Mouse (Mus musculus): ENCODE measurements around the gene Arid3c. TPM values are rescaled to one million over a fixed set of nuclear protein-coding genes. Genes with fewer than 3 reads are reported as not detected.

The Arid3c gene
- total RNA-seq, 2 experiments from 2014 or later = not detected

DNA sequence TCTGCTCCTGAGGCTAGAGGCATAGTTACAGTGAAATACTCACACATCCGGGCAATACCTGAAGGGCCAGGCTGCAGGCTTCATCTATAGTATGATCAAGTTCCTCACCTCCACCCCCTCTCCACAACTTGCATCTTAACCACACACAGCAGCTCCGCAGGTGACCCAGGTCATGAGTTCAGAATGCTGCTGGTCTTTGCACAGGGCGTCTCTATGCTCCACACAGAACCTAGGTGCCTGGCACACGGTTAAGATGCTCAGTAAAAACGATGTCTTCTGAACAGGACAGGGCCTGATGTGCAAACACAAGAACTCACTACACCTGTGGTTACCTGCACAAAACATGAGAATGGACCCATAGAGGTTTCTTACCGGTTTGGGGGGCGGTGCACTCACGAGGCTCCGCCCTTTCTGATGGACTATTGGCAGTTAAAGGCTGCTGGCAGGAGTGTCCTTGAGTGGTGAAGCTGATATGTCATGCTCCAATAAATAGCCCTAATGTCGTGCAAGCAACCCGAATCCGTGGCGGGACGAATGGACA, 23.9 kb upstream of the Arid3c start, which contains the start of gene Galt:
Galt (plus strand) TSS at position 432 of the 541 bp plus-strand sequence.
- intact Hi-C loops (cut with DNase I) = no loop called here
- no peak for DNase-seq

- intact Hi-C loops (cut with DNase I) = no loop called here
- no peak for DNase-seq
Observed at GRCm38 (mm10) chr4:41745021-41745420, 14.1 kb upstream of the Arid3c start.

DNA sequence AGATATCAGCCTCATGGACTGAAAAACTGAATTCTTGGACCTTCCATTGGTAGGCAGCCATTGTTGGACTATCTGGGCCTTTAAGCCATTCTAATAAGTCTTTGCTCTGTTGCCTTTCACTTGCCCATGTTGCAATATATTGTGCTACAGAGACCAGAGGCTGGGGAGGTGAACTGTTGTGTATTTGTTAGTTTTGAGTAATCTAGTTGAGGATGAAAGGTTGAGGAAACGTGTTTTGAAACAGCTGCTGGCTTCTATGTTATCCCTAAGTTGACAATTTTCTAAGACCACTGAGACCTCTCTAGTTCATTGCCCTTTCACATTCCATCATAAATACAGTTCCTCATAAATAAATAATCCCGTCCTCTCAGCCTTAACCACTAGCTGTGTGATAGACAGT, 13.2 kb upstream of the Arid3c start:
- intact Hi-C loops (cut with DNase I) = no loop called here
- no peak for DNase-seq

- peak; percentile 95 for DNase-seq
- intact Hi-C loops (cut with DNase I) = loop anchor here (2.0 kb wide), 1 partner anchor 18 kb away; the partner anchor contains the start of gene Dctn3
Observed at GRCm38 (mm10) chr4:41741158-41741560, 10.2 kb upstream of the Arid3c start.

DNA sequence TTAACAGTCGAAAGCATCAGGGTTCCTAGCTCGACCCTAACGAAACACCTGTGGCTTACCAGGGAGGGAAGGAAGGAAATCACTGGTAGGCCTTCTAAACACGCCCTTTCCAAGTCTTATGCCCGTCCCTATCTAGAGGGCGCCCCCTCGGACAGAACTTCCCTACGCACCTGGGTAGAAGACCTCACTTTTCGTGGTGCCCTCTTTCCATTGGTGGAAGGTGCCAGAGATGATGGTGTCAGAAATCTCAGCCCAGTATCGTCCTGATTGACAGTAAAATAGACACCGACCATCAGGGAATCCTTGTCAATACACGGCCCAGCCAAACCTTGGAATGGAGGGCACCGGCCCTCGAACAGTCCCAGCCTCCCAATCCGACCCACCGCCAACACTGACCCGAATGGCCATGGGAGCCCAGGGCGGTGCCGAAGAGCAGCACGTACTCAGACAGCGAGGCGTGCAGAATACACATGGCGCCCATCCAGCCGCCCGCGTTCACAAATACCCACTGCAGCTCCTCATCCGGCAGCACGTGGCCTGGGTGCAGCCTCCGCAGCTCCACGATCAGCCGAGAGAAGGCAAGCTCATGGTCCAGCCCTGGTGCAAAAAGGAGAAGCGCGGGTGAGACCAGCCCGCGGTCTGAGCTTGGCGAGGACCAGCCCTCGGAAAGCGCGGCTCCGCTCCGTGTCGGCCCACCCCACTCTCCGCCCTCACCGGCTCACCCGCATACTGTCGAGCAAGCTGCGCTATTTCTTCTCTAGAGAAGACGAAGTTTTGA, 9.6 kb upstream of the Arid3c start:
- no peak for DNase-seq
- intact Hi-C loops (cut with DNase I) = loop anchor here (2.0 kb wide), 1 partner anchor 18 kb away; the partner anchor contains the start of gene Dctn3

DNA sequence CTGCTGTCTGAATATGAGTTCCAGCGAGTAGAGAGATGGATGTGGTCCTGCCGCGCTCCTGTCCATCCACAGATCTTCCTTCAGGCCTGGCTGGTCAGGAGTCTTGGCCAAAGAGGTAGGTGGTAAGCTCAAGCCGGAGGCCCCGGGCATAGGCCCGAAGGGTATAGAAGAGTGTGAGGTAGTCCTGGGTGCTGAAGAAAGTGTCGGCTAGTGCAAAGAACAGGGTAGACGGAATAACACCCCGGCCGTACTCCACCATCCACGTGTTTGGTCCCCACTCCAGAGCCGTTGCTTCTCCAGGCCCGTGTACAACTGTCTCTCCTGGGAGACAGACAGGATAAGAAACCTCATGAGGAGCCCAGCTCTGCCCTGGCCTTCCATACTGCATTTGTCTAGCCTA, 8.3 kb upstream of the Arid3c start:
- intact Hi-C loops (cut with DNase I) = no loop called here
- no peak for DNase-seq

DNA sequence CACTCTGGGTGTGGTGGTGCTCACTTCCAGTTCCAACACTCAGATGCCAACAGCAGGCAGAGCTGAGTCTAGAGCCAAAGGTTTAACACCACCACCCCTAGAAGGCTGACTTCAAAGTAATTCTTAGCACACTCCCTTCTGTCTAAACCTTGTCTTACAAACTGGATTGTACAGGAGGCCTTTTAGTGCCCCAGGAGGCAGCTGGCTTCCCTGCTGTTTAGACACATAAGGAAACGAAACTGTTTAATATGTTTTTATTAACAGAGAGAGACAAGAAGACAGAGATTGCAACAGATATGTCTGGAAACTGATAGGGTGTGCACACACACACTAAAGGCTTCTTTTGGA, 7.3 kb upstream of the Arid3c start:
- intact Hi-C loops (cut with DNase I) = no loop called here
- DNase-seq = no peak

- intact Hi-C loops (cut with DNase I) = loop anchor here (1.0 kb wide), 1 partner anchor 22 kb away; no protein-coding TSS in a partner anchor
- peak; percentile 84 to 89 for DNase-seq
Observed at GRCm38 (mm10) chr4:41737602-41738255, 6.8 kb upstream of the Arid3c start.

- no peak for DNase-seq
- intact Hi-C loops (cut with DNase I) = no loop called here
Observed at GRCm38 (mm10) chr4:41726826-41727621, 3.9 kb downstream of the Arid3c start.

GRCm38 (mm10) chr4:41722918-41723351, 8.0 kb downstream of the Arid3c start, which contains the start of gene Dctn3:
Gene Dctn3, minus strand, starts transcription at chr4:41723170.
- DNase-seq = peak; percentile 92 to 94
- intact Hi-C loops (cut with DNase I) = loop anchor here (2.0 kb wide), 1 partner anchor 18 kb away; no protein-coding TSS in a partner anchor

DNA sequence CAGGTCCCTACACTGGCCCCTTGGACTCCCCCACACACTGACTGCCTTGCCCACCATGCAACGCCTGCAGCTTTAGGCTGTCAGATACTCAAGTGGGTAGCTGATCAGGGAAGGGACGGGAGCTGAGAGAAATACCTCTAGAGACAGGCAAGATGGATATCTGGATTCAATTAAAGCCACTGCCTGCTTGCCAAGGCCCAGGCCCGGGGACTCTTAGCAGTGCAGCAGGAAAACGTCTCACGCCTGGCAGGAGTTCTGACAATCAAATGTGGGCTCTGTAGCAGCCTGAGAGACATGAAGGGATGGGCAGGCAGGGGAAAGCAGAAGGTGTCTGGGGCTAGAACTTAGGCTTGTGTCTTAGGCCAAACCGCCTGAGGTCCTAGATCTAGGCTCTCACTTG, 14.1 kb downstream of the Arid3c start:
- intact Hi-C loops (cut with DNase I) = no loop called here
- no peak for DNase-seq

DNA sequence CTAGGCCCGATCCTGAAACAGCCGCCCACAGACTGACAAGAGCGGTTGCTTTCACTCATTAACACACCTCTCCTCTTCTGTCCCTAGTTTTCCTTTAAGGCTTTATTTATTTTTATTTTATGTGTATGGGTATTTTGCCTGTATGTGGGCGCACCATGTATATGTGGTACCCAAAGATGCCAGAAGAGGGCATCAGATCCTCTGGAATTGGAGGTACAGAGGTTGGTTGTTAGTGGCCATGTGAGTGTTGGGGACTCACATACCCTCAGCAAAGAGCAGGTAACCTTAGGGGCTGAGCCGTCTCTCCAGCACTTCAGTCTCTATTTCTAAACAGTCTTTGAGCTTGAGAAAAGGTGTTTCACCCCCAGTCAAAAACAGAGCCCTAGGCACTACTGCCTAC, 15.3 kb downstream of the Arid3c start:
- intact Hi-C loops (cut with DNase I) = loop anchor here (1.0 kb wide), 1 partner anchor 22 kb away; no protein-coding TSS in a partner anchor
- DNase-seq = peak; percentile 35 to 61

- no peak for DNase-seq
- intact Hi-C loops (cut with DNase I) = loop anchor here (1.0 kb wide), 1 partner anchor 22 kb away; no protein-coding TSS in a partner anchor
Observed at GRCm38 (mm10) chr4:41715082-41715481, 15.9 kb downstream of the Arid3c start.

DNA sequence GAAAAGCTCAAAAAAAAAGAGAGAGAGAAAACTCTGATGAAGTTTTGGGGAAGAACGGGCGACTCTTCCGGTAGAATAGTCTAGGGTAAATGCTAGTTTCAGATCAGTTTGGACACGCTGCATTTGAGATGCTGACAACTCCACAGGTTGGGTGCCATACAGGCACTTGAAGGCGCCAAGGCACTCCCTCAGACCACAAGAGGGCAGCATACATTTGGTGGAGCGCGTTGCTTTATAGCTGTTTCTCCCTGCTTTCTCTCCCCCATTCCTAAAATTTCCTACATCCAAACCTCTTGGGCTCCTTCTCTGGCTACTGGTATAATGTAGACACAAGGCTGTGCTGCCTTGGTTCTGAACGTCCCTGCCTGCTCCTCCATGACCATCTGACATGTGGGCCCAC, 16.7 kb downstream of the Arid3c start:
- peak; percentile 75 to 83 for DNase-seq
- intact Hi-C loops (cut with DNase I) = no loop called here

DNA sequence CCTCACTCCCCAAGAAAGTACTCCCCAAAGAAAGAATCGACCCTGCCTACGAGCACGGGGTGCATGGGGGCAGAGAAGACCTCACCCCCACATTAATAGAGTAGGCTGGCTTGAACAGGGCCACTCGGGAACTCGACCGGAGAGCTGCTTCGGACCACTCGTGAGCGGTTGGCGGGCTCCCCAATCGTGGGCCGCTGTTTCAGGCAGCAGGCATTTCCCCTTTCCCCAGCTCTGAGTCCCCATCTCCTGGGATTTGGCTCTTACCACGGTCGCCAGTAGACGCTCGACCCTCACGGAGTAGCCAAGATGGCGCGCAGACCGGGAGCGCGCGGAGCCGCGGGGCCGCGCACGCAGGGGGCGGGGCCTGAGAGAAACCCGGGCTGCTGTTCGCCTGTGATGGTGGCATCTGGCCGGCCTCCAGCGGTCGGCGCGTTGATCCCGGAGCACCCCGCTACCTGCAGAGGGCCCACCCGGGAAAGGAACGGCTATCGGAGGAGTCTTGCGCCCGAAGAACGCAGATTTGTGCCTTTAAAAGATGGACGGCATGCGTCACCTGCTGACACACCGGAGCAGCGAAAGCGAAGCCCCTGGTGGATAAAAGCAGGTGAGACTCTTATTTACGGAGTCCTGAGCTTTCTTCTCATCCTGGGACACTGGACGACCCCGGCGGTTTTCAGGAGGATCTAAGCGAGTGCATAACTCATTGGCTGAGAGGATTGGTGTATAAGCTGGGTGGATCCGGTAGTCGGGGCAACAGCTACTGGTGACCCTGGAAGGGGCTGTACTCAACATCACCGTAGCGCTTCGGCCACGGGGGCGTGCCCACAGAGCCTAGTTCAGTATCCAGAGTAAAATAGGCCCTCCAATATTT, 17.5 kb downstream of the Arid3c start, which contains the start of gene Rpp25l:
Rpp25l (minus strand) TSS at position 338 of the 871 bp plus-strand sequence.
- DNase-seq = peak; percentile 90 to 92
- intact Hi-C loops (cut with DNase I) = no loop called here

DNA sequence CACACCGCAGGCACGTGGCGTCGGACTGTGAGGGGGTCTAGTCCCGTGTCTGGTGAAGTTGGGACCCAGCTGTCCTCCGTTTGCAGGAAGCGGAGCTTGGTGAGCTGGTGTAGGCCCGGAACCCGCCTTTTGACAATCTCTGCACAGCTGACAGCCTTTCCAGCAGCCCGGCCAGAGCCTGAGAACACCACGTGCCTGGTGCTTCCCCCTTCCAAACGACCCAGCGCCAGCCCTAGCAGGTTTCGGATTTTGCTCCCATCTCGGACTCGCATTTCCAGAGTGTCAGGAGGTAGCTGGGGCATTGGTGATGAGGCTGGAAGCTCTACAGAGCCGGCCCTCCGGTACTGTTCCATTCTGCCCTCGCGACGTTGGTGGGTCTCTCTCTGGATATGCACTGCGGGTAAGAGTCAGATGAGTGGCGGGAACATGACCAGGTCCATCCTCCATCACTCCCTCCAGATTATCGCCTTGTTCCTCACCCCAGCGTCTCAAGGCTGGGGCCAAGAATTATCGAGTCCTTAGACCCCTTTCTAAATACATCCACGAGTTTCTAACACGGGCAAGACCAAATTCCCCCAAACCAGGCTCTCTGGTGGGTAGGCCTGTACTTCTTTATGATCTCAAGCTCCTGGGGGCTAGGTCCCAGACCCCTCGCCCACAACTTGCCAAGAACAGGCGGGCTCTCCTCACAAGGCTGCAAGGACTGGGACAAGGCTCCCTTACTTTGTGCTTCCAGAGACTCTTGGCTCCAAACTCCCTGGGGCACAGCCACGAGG, 18.3 kb downstream of the Arid3c start:
- intact Hi-C loops (cut with DNase I) = no loop called here

DNA sequence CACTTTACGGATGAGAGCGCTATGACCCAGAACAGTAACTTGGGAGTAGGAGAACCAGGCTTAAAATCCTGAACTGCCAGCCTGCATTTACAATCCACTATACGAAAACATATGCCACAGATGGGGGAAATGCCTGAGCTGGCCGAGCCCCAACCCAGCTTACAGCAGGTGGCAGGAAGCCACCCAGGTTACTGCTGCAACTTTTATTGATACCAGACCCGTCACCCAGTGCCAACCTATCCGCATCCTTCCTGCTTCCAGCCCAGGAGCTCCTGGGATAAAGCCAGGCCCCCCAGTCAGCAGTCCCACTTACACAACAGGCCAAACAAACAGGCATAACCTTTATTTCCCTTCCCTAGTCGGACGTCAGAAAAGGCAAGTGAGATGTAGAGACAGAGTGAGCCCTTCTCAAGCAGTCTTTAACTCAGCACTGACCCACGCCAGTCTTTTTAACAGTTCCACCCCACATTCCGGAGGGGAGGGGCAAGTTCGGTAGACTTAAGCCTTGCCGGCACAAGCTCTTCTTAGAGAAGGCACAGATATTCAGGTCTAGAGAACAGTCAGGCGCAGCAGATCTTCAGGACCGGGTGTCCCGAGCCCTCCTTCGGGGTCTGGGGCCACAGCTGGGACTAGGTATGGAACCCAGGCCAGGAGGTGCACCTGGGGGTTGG, 19.1 kb downstream of the Arid3c start:
- no peak for DNase-seq
- intact Hi-C loops (cut with DNase I) = no loop called here

More for the DNA sequence above, 18.3 kb downstream of the Arid3c start:
- DNase-seq = peak; percentile 28 to 48

DNA sequence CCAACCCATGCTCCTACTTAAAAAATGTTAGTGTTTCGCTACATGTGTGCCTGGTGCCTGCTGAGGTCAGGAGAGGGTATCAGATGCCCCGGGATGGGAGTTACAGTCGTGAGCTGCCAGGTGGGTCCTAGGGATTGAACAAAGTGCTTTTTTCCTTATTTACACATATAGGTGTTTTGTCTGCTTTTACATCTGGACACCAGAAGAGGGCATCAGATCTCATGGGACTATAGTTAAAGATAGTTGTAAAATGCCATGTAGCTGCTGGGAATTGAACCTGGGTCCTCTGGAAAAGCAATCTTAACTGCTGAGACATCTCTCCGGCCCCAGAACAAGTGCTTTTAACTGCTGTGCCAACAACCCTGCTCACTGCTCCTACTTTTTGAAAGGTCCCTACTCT, 20.7 kb downstream of the Arid3c start:
- DNase-seq = no peak
- intact Hi-C loops (cut with DNase I) = no loop called here

Measured in heart, postnatal 10 days (tissue).